Mouse (Mus musculus) C2C12 (cell line): ENCODE measurements around the gene Ifitm1.

Source experiments
- CTCF ChIP-seq: IDR thresholded peaks from one replicate; pipeline ENCODE4 v1.5.1; 2011; ENCODE audit not compliant: control insufficient read depth, insufficient read depth, insufficient read length
- MYOD1 ChIP-seq: IDR thresholded peaks from one replicate; pipeline ENCODE4 v1.6.1; 2011; ENCODE audit warnings: low read depth; ENCODE audit not compliant: control insufficient read depth, insufficient read length
- USF1 ChIP-seq: IDR thresholded peaks from one replicate; pipeline ENCODE4 v1.6.1; 2011; ENCODE audit warnings: low read depth, mild to moderate bottlenecking, control low read depth, moderate library complexity

GRCm38 (mm10) chr7:140971479-140972171 lies 4.6 kb downstream of the Ifitm1 start:
- TF ChIP-seq CTCF (no peak), MYOD1 (no peak), USF1 (no peak)
